Mouse (Mus musculus): Measurements from ENCODE around the gene Hist3h2ba. TPM values are rescaled to one million over a fixed set of nuclear protein-coding genes. Genes with fewer than 3 reads are reported as not detected.

Gene Hist3h2ba
- total and polyA plus RNA-seq, 3 experiments = 6.0 to 23.2 TPM; not detected in 1

DNA sequence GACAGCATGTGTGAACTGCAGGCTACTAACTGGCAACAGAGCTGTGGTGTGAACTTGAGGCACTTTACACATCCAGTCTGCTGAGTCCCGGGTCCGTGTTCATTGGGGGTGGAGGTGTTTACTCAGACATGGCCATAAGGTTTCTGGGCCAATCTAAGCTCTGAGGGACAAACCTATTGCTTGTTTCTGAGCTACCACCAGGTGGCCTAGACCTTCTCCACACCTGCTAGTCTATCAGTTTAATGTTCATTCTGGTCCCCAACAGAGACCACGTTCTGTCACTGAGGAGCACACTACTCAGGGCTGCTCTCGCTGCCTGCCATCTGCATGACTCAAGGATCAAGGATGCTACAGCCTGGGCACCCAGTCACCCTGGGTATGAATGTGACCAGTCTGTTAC is 17.1 kb upstream of the Hist3h2ba start:
- no peak overlapping the region for H3K4me3 ChIP-seq (ENCODE audit: low read depth, low read length)
- H3K9me3 ChIP-seq (replicated peaks) = no peaks in the 10 kb centered on the region
- no peak for TF ChIP-seq CTCF (IDR thresholded peaks at IDR 0.05; ENCODE audit: low read depth, low read length)
- TF ChIP-seq GATA2 (IDR thresholded peaks at IDR 0.05; ENCODE audit: borderline replicate concordance, low read depth, low read length) = no peak
- H3K4me1 ChIP-seq (ENCODE audit: insufficient read depth, low read depth, low read length) = peaks cover 19% of the 10 kb centered on the region
- peaks cover 56% of the 10 kb centered on the region for H3K36me3 ChIP-seq (replicated peaks)
- DNase-seq (ENCODE audit: low spot score) (no peak), ATAC-seq (ENCODE audit: extremely low read depth, insufficient number of reproducible peaks, low FRiP score, poor library complexity, severe bottlenecking) (no peak)
- peaks cover 2% of the 10 kb centered on the region; the same call in 1 of the 2 replicates for H3K27me3 ChIP-seq (ENCODE audit: insufficient read depth, low read length)

DNA sequence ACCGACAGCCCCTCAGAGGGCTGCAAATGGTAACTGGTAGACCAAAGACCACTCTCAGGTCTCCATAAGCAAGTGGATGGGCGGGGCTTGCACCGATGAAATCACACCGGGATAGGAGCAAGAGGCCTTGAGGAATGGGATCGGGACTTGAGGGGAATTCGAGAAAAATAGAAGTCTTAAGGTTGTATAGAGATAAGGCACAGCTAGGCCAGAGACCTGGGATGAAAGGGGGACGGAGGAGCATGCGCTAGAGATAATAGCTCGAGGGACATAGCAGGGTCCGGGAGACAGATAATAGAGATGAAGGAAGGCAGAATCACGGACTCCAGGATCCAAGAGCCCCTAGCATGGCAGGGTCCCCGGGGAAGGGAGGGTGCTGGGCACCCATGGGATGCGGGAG is 10.8 kb upstream of the Hist3h2ba start:
- H3K4me3 ChIP-seq (ENCODE audit: low read depth, low read length) = peak overlapping the region; percentile 99
- peaks cover 30% of the 10 kb centered on the region for H3K4me1 ChIP-seq (ENCODE audit: insufficient read depth, low read depth, low read length)
- peaks cover 45% of the 10 kb centered on the region for H3K36me3 ChIP-seq (replicated peaks)
- ATAC-seq (ENCODE audit: extremely low read depth, insufficient number of reproducible peaks, low FRiP score, poor library complexity, severe bottlenecking) (no peak), DNase-seq (ENCODE audit: low spot score) (no peak)
- 0 out of 2 replicates have a peak, but pooled peaks cover 3% of the 10 kb centered on the region for H3K9me3 ChIP-seq (replicated peaks)
- TF ChIP-seq CTCF (IDR thresholded peaks at IDR 0.05; ENCODE audit: low read depth, low read length) (no peak), GATA1 (IDR thresholded peaks at IDR 0.05; ENCODE audit: borderline replicate concordance, low read length) (no peak), TAL1 (conservative IDR thresholded peaks at IDR 0.05; ENCODE audit: low read depth, low read length) (no peak), GATA2 (IDR thresholded peaks at IDR 0.05; ENCODE audit: borderline replicate concordance, low read depth, low read length) (no peak), POLR2AphosphoS5 (IDR thresholded peaks at IDR 0.05; ENCODE audit: insufficient replicate concordance, low read depth, low read length) (no peak)
- H3K27me3 ChIP-seq (ENCODE audit: insufficient read depth, low read length) = peaks cover 10% of the 10 kb centered on the region

GRCm38 (mm10) chr11:58938322-58939087 is 10.2 kb upstream of the Hist3h2ba start, which contains the start of gene Rnf187:
Gene Rnf187 (minus strand): TSS chr11:58938916.
- peaks cover 39% of the 10 kb centered on the region for H3K36me3 ChIP-seq (replicated peaks)
- H3K9me3 ChIP-seq (replicated peaks) = 0 out of 2 replicates have a peak, but pooled peaks cover 3% of the 10 kb centered on the region
- peak; percentile 63; the same call in 1 of the 2 replicates for ATAC-seq (ENCODE audit: extremely low read depth, insufficient number of reproducible peaks, low FRiP score, poor library complexity, severe bottlenecking)
- peaks cover 16% of the 10 kb centered on the region for H3K27me3 ChIP-seq (ENCODE audit: insufficient read depth, low read length)
- DNase-seq (ENCODE audit: low spot score) = peak; percentile 84
- TF ChIP-seq POLR2AphosphoS5 (IDR thresholded peaks at IDR 0.05; ENCODE audit: insufficient replicate concordance, low read depth, low read length) (no peak), GATA1 (IDR thresholded peaks at IDR 0.05; ENCODE audit: borderline replicate concordance, low read length) (no peak), GATA2 (IDR thresholded peaks at IDR 0.05; ENCODE audit: borderline replicate concordance, low read depth, low read length) (no peak), CTCF (IDR thresholded peaks at IDR 0.05; ENCODE audit: low read depth, low read length) (no peak), TAL1 (conservative IDR thresholded peaks at IDR 0.05; ENCODE audit: low read depth, low read length) (no peak)
- peak within 1 kb of the TSS; percentile 99 for H3K4me3 ChIP-seq (ENCODE audit: low read depth, low read length)
- H3K4me1 ChIP-seq (ENCODE audit: insufficient read depth, low read depth, low read length) = peaks cover 30% of the 10 kb centered on the region

DNA sequence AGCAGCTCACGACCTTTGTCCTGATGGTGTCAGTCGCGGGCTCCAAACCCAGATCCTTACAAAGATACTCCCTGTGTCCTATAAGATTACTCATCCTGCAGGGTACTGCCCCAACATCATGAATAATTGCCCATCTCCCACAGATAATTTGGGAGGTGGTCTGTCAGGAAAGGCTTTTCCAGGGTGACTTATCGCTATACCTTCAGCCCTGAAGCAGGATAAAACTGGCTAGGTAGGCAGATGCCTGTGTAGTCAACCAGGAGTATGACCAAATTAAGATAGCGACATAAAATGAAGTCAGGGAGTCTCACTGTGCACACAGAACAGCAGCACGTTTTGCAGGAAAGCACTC is 9.7 kb upstream of the Hist3h2ba start:
- ATAC-seq (ENCODE audit: extremely low read depth, insufficient number of reproducible peaks, low FRiP score, poor library complexity, severe bottlenecking) (no peak), DNase-seq (ENCODE audit: low spot score) (no peak)
- 0 out of 2 replicates have a peak, but pooled peaks cover 3% of the 10 kb centered on the region for H3K9me3 ChIP-seq (replicated peaks)
- H3K27me3 ChIP-seq (ENCODE audit: insufficient read depth, low read length) = peaks cover 22% of the 10 kb centered on the region
- peaks cover 33% of the 10 kb centered on the region for H3K36me3 ChIP-seq (replicated peaks)
- TF ChIP-seq CTCF (IDR thresholded peaks at IDR 0.05; ENCODE audit: low read depth, low read length) = no peak
- no peak for TF ChIP-seq GATA2 (IDR thresholded peaks at IDR 0.05; ENCODE audit: borderline replicate concordance, low read depth, low read length)
- no peak for TF ChIP-seq GATA1 (IDR thresholded peaks at IDR 0.05; ENCODE audit: borderline replicate concordance, low read length)
- TF ChIP-seq POLR2AphosphoS5 (IDR thresholded peaks at IDR 0.05; ENCODE audit: insufficient replicate concordance, low read depth, low read length) = no peak
- TF ChIP-seq TAL1 (conservative IDR thresholded peaks at IDR 0.05; ENCODE audit: low read depth, low read length) = no peak
- peak overlapping the region; percentile 99 for H3K4me3 ChIP-seq (ENCODE audit: low read depth, low read length)
- peaks cover 30% of the 10 kb centered on the region for H3K4me1 ChIP-seq (ENCODE audit: insufficient read depth, low read depth, low read length)

GRCm38 (mm10) chr11:58944136-58944535 is 4.6 kb upstream of the Hist3h2ba start:
- DNase-seq (ENCODE audit: low spot score) (no peak), ATAC-seq (ENCODE audit: extremely low read depth, insufficient number of reproducible peaks, low FRiP score, poor library complexity, severe bottlenecking) (no peak)
- H3K9me3 ChIP-seq (replicated peaks) = 0 out of 2 replicates have a peak, but pooled peaks cover 3% of the 10 kb centered on the region
- H3K36me3 ChIP-seq (replicated peaks) = no peaks in the 10 kb centered on the region
- H3K27me3 ChIP-seq (ENCODE audit: insufficient read depth, low read length) = peaks cover 62% of the 10 kb centered on the region
- TF ChIP-seq GATA2 (IDR thresholded peaks at IDR 0.05; ENCODE audit: borderline replicate concordance, low read depth, low read length) (no peak), POLR2AphosphoS5 (IDR thresholded peaks at IDR 0.05; ENCODE audit: insufficient replicate concordance, low read depth, low read length) (no peak), GATA1 (IDR thresholded peaks at IDR 0.05; ENCODE audit: borderline replicate concordance, low read length) (no peak)
- peaks cover 6% of the 10 kb centered on the region for H3K4me1 ChIP-seq (ENCODE audit: insufficient read depth, low read depth, low read length)
- H3K4me3 ChIP-seq (ENCODE audit: low read depth, low read length) = no peak overlapping the region

- TF ChIP-seq GATA1 (IDR thresholded peaks at IDR 0.05; ENCODE audit: borderline replicate concordance, low read length) (no peak), POLR2AphosphoS5 (IDR thresholded peaks at IDR 0.05; ENCODE audit: insufficient replicate concordance, low read depth, low read length) (no peak), TAL1 (conservative IDR thresholded peaks at IDR 0.05; ENCODE audit: low read depth, low read length) (no peak), GATA2 (IDR thresholded peaks at IDR 0.05; ENCODE audit: borderline replicate concordance, low read depth, low read length) (no peak), CTCF (IDR thresholded peaks at IDR 0.05; ENCODE audit: low read depth, low read length) (no peak)
- DNase-seq (ENCODE audit: low spot score) (no peak), ATAC-seq (ENCODE audit: extremely low read depth, insufficient number of reproducible peaks, low FRiP score, poor library complexity, severe bottlenecking) (no peak)
- H3K9me3 ChIP-seq (replicated peaks) = no peaks in the 10 kb centered on the region
- H3K4me1 ChIP-seq (ENCODE audit: insufficient read depth, low read depth, low read length) = peaks cover 5% of the 10 kb centered on the region
- no peak overlapping the region for H3K4me3 ChIP-seq (ENCODE audit: low read depth, low read length)
- H3K27me3 ChIP-seq (ENCODE audit: insufficient read depth, low read length) = peaks cover 77% of the 10 kb centered on the region
- no peaks in the 10 kb centered on the region for H3K36me3 ChIP-seq (replicated peaks)
These were observed 1.4 kb upstream of the Hist3h2ba start for GRCm38 (mm10) chr11:58947306-58947705.

Measured in G1E (cell line).